Mouse (Mus musculus) embryonic facial prominence, embryonic 15.5 days (tissue): Measurements from ENCODE around the gene Gm37240. TPM values are rescaled to one million over a fixed set of nuclear protein-coding genes. Genes with fewer than 3 reads are reported as not detected.

Experiments used
- ATAC-seq: fragments of 200-750 bp; cut with Nextera tagmentation; 2 replicates; pipeline ENCODE4 v1.8.0; 2017; ENCODE audit warnings: low read depth, moderate TSS enrichment; ENCODE audit not compliant: insufficient number of reproducible peaks, low FRiP score, low TSS enrichment
- H3K27ac ChIP-seq: fragments of 300-500 bp; sonication (generic); replicated peaks from 2 replicates; pipeline ENCODE4 v1.5.1; 2015; ENCODE audit warnings: mild to moderate bottlenecking, inconsistent platforms
- H3K27me3 ChIP-seq: fragments of 300-500 bp; sonication (generic); 2 replicates; pipeline ENCODE4 v1.6.1; 2015; ENCODE audit warnings: inconsistent platforms
- H3K36me3 ChIP-seq: fragments of 300-500 bp; sonication (generic); 2 replicates; pipeline ENCODE4 v1.6.1; 2015; ENCODE audit warnings: mild to moderate bottlenecking, inconsistent platforms
- H3K4me1 ChIP-seq: fragments of 300-500 bp; sonication (generic); 2 replicates; pipeline ENCODE4 v1.6.1; 2015; ENCODE audit warnings: inconsistent platforms
- H3K4me2 ChIP-seq: fragments of 300-500 bp; sonication (generic); replicated peaks from 2 replicates; pipeline ENCODE4 v1.6.1; 2015; ENCODE audit warnings: mild to moderate bottlenecking, inconsistent platforms
- H3K4me3 ChIP-seq: fragments of 300-500 bp; sonication (generic); replicated peaks from 2 replicates; pipeline ENCODE4 v1.5.1; 2015; ENCODE audit warnings: mild to moderate bottlenecking, inconsistent platforms
- H3K9ac ChIP-seq: fragments of 300-500 bp; sonication (generic); 2 replicates; pipeline ENCODE4 v1.6.1; 2015; ENCODE audit warnings: inconsistent platforms
- H3K9me3 ChIP-seq: fragments of 300-500 bp; sonication (generic); replicated peaks from 2 replicates; pipeline ENCODE4 v1.6.1; 2016; ENCODE audit warnings: inconsistent platforms
- WGBS: fragments of 180-500 bp; shearing (Covaris S2); methylation state at CpG from one replicate; pipeline ENCODE4 v1.1.7; 2015; 5-methylcytosine and 5-hydroxymethylcytosine counted together
- polyA plus RNA-seq: library from polyadenylated mRNA; unstranded; fragments of >200 nt; fragmentation: Nextera tagmentation; extraction: Ambion mirVana; gene quantifications from 2 replicates; pipeline ENCODE4 v1.2.1, GENCODE M21; 2015

Gm37240 gene
- polyA plus RNA-seq, 1 experiment from 2014 or later = 12.8 TPM

GRCm38 (mm10) chr3:85138407-85138806 lies 748.9 kb downstream of the Gm37240 start:
- WGBS = 74% methylated on average over 2 of the region's 2 CpGs
- Histone ChIP-seq H3K4me1 (0 out of 2 replicates have a peak, but pooled peaks cover 3% of the 10 kb centered on the region), H3K4me2 (no peak overlapping the region), H3K4me3 (no peak overlapping the region), H3K27ac (no peak overlapping the region), H3K36me3 (no peaks in the 10 kb centered on the region), H3K27me3 (no peaks in the 10 kb centered on the region), H3K9ac (no peak overlapping the region), H3K9me3 (no peaks in the 10 kb centered on the region)
- ATAC-seq = no peak

- no peaks in the 10 kb centered on the region for H3K27me3 ChIP-seq
- 57% methylated on average over 4 of the region's 4 CpGs for WGBS
- no peaks in the 10 kb centered on the region for H3K36me3 ChIP-seq
- peaks cover 8% of the 10 kb centered on the region; the same call in 1 of the 2 replicates for H3K4me1 ChIP-seq
- no peak overlapping the region; the same call in 1 of the 2 replicates for H3K27ac ChIP-seq
- no peak overlapping the region for H3K9ac ChIP-seq
- H3K4me3 ChIP-seq = no peak overlapping the region
- no peak for ATAC-seq
- no peaks in the 10 kb centered on the region for H3K9me3 ChIP-seq
- H3K4me2 ChIP-seq = no peak overlapping the region
These were observed 753.8 kb downstream of the Gm37240 start for GRCm38 (mm10) chr3:85133561-85133960.

DNA sequence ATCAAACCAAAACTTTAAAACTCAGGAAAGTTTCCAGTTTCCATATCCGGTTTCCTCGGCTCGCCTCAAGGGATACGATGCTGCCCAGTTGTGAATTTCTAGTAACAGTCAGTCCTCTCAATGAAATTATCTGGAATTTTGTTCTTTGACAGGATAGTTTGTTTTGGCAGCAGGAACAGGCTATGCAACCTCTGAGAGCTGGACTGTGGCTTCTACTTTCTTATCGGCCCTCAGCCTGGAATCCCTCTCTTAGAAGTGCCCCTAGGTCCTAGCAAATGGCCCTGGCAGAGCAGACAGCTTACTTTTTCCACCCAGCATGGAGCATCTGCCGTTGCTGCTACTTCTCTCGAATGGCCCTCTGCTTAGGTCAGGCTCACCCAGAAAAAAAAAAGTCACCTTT lies 755.4 kb downstream of the Gm37240 start:
- no peak overlapping the region for H3K27ac ChIP-seq
- no peaks in the 10 kb centered on the region for H3K36me3 ChIP-seq
- no peak overlapping the region for H3K4me2 ChIP-seq
- no peaks in the 10 kb centered on the region for H3K9me3 ChIP-seq
- no peaks in the 10 kb centered on the region for H3K27me3 ChIP-seq
- peaks cover 8% of the 10 kb centered on the region; the same call in 1 of the 2 replicates for H3K4me1 ChIP-seq
- no peak overlapping the region for H3K4me3 ChIP-seq
- 60% methylated on average over 7 of the region's 7 CpGs for WGBS
- no peak for ATAC-seq
- no peak overlapping the region for H3K9ac ChIP-seq

- peaks cover 6% of the 10 kb centered on the region; the same call in 1 of the 2 replicates for H3K4me1 ChIP-seq
- H3K27ac ChIP-seq = no peak overlapping the region
- no peak overlapping the region for H3K4me3 ChIP-seq
- H3K9me3 ChIP-seq = no peaks in the 10 kb centered on the region
- no peak overlapping the region for H3K9ac ChIP-seq
- H3K36me3 ChIP-seq = no peaks in the 10 kb centered on the region
- no peaks in the 10 kb centered on the region for H3K27me3 ChIP-seq
- no peak for ATAC-seq
- 83% methylated on average over 8 of the region's 8 CpGs for whole genome bisulfite sequencing
- no peak overlapping the region for H3K4me2 ChIP-seq
These were observed 758.8 kb downstream of the Gm37240 start for GRCm38 (mm10) chr3:85128546-85128945.

GRCm38 (mm10) chr3:85126970-85127369 lies 760.3 kb downstream of the Gm37240 start:
- no peaks in the 10 kb centered on the region for H3K9me3 ChIP-seq
- H3K4me3 ChIP-seq = no peak overlapping the region
- no peak for ATAC-seq
- no peak overlapping the region for H3K9ac ChIP-seq
- no peak overlapping the region for H3K27ac ChIP-seq
- no peaks in the 10 kb centered on the region for H3K36me3 ChIP-seq
- no peaks in the 10 kb centered on the region for H3K27me3 ChIP-seq
- no peaks in the 10 kb centered on the region for H3K4me1 ChIP-seq
- 85% methylated on average over 7 of the region's 7 CpGs for WGBS
- no peak overlapping the region for H3K4me2 ChIP-seq

DNA sequence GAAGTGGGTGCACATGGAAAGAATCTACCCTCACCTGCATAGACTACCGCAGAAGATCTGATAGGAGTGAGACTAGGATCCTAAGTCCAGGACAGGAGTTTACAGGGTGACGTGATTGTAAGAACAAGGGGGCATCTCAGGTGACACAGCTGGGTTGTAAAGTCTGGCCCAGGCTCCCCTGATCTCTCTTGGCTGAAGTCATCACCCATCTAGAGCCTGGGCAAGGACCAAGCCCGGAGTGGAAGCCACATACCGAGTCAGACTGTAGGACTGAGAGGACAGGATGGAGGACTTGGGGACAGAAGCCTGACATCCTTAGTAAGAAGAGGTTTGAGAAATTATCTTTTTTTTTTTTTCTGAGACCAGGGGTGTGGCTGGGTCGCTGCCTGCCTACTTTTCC lies 761.8 kb downstream of the Gm37240 start:
- Histone ChIP-seq H3K27me3 (no peaks in the 10 kb centered on the region), H3K4me2 (no peak overlapping the region), H3K4me3 (no peak overlapping the region), H3K36me3 (no peaks in the 10 kb centered on the region), H3K27ac (no peak overlapping the region), H3K9ac (no peak overlapping the region), H3K4me1 (no peaks in the 10 kb centered on the region), H3K9me3 (no peaks in the 10 kb centered on the region)
- ATAC-seq = no peak
- 80% methylated on average over 5 of the region's 5 CpGs for WGBS

DNA sequence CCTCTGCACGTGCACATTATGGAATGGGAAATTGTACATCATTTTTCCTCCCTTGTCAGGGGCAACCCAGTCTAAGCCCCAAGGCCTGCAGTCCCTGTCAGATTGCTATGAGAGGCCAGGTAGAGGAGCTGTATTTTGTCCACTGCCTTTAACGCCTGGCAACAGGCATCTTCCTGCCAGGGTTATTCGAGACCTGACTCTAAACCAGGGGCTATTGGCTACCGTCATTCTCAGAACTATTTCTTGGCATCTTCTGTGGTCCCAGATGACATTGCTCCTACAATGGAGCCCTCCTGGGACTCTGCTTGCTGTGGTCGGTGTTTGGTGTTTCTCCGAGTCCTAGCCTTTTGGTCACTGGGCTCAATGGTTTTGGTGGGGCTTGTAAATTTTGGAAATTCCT lies 762.4 kb downstream of the Gm37240 start:
- ATAC-seq = no peak
- Histone ChIP-seq H3K27me3 (no peaks in the 10 kb centered on the region), H3K4me1 (no peaks in the 10 kb centered on the region), H3K4me2 (no peak overlapping the region), H3K9me3 (no peaks in the 10 kb centered on the region), H3K4me3 (no peak overlapping the region), H3K27ac (no peak overlapping the region), H3K36me3 (no peaks in the 10 kb centered on the region), H3K9ac (no peak overlapping the region)
- WGBS = 77% methylated on average over 6 of the region's 6 CpGs

DNA sequence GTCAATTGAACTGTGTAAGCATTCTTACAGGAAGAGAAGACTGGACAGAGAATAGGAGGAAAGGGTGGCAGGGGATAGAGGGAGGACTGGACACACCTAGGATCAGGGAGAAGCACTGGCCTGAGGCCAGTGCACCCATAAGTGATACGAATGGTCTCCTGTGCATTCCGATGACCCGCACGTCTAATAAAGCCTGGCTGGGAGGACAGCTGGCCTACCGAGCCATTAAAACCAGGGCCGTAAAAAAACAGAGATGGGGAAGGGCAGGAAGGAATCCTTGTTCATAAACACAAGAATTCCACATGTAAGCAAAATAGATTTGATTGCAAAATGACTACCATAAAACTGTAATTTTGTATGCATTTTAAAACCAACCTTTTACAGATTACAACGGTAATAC lies 762.9 kb downstream of the Gm37240 start:
- WGBS = 79% methylated on average over 7 of the region's 7 CpGs
- Histone ChIP-seq H3K27me3 (no peaks in the 10 kb centered on the region), H3K36me3 (no peaks in the 10 kb centered on the region), H3K9me3 (no peaks in the 10 kb centered on the region), H3K4me2 (no peak overlapping the region), H3K4me1 (no peaks in the 10 kb centered on the region), H3K9ac (no peak overlapping the region), H3K4me3 (no peak overlapping the region), H3K27ac (no peak overlapping the region)
- ATAC-seq = no peak

DNA sequence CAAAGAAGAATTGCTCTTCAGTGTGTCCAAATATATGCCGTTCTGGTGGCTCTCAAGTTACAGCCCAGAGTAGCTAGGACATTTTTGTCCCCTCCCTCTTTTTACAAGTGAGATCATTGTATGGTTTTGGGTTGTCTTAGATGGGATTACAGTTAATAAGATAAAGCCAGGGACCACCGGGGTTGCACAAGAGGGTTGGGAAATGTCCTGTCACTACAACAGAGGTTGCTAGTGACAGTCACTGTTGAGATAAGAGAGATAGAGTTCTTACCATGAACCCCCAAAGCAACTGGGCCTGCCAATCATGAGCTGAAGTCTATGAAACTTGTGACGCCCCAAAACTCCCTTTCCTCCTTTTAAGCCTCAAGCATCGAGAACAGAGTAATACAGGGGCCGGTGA lies 769.6 kb downstream of the Gm37240 start:
- H3K27me3 ChIP-seq = no peaks in the 10 kb centered on the region
- no peak overlapping the region for H3K9ac ChIP-seq
- H3K36me3 ChIP-seq = no peaks in the 10 kb centered on the region
- H3K4me3 ChIP-seq = no peak overlapping the region
- H3K4me2 ChIP-seq = no peak overlapping the region
- no peaks in the 10 kb centered on the region for H3K9me3 ChIP-seq
- no peak overlapping the region for H3K27ac ChIP-seq
- H3K4me1 ChIP-seq = no peaks in the 10 kb centered on the region
- 75% methylated on average over 5 of the region's 5 CpGs for WGBS
- ATAC-seq = no peak

GRCm38 (mm10) chr3:85117014-85117413 lies 770.3 kb downstream of the Gm37240 start:
- ATAC-seq = no peak
- Histone ChIP-seq H3K36me3 (no peaks in the 10 kb centered on the region), H3K9me3 (no peaks in the 10 kb centered on the region), H3K4me2 (no peak overlapping the region), H3K27ac (no peak overlapping the region), H3K9ac (no peak overlapping the region), H3K27me3 (no peaks in the 10 kb centered on the region), H3K4me1 (no peaks in the 10 kb centered on the region), H3K4me3 (no peak overlapping the region)
- WGBS = 83% methylated on average over 7 of the region's 7 CpGs

GRCm38 (mm10) chr3:85115959-85116543 lies 771.3 kb downstream of the Gm37240 start:
- no peak for ATAC-seq
- H3K27ac ChIP-seq = no peak overlapping the region
- no peaks in the 10 kb centered on the region for H3K9me3 ChIP-seq
- no peak overlapping the region for H3K4me3 ChIP-seq
- H3K27me3 ChIP-seq = no peaks in the 10 kb centered on the region
- WGBS = 55% methylated on average over 7 of the region's 7 CpGs
- H3K4me2 ChIP-seq = no peak overlapping the region
- H3K36me3 ChIP-seq = no peaks in the 10 kb centered on the region
- no peaks in the 10 kb centered on the region for H3K4me1 ChIP-seq
- H3K9ac ChIP-seq = no peak overlapping the region

- no peaks in the 10 kb centered on the region for H3K9me3 ChIP-seq
- H3K36me3 ChIP-seq = no peaks in the 10 kb centered on the region
- no peak overlapping the region for H3K4me3 ChIP-seq
- H3K27ac ChIP-seq = no peak overlapping the region
- no peak for ATAC-seq
- H3K4me2 ChIP-seq = no peak overlapping the region
- H3K4me1 ChIP-seq = no peaks in the 10 kb centered on the region
- no peaks in the 10 kb centered on the region for H3K27me3 ChIP-seq
- H3K9ac ChIP-seq = no peak overlapping the region
- 83% methylated on average over 1 of the region's 1 CpGs for WGBS
These were observed 773.8 kb downstream of the Gm37240 start for GRCm38 (mm10) chr3:85113565-85113964.
